Mouse (Mus musculus): ENCODE measurements around the gene Kcne1. TPM values are rescaled to one million over a fixed set of nuclear protein-coding genes. Genes with fewer than 3 reads are reported as not detected.

The Kcne1 gene
- not detected in 2 replicates for polyA plus RNA-seq (2011; ENCODE audit: insufficient read length, low read depth, missing spikeins)

- no peaks in the 10 kb centered on the region for H3K4me1 ChIP-seq (ENCODE audit: control insufficient read depth, insufficient read depth, low read length)
- no peak for TF ChIP-seq POLR2A (IDR thresholded peaks at IDR 0.05; ENCODE audit: low read depth, low read length)
- TF ChIP-seq CTCF (IDR thresholded peaks at IDR 0.05; ENCODE audit: borderline replicate concordance, insufficient read depth, low read length) = no peak
- no peak within 1 kb of the TSS for H3K4me3 ChIP-seq (ENCODE audit: insufficient read depth, low read length)
- no peak within 1 kb of the TSS for H3K27ac ChIP-seq (ENCODE audit: insufficient read depth, low read length)
Observed at GRCm38 (mm10) chr16:92359229-92359628, at the start of gene Kcne1. TSS of gene Kcne1 (minus strand) at chr16:92359468.

GRCm38 (mm10) chr16:92407883-92408282 lies 48.6 kb upstream of the Kcne1 start:
- Histone ChIP-seq H3K27ac (ENCODE audit: insufficient read depth, low read length) (no peak overlapping the region), H3K4me1 (ENCODE audit: control insufficient read depth, insufficient read depth, low read length) (no peaks in the 10 kb centered on the region), H3K4me3 (ENCODE audit: insufficient read depth, low read length) (no peak overlapping the region)
- no peak for TF ChIP-seq CTCF (IDR thresholded peaks at IDR 0.05; ENCODE audit: borderline replicate concordance, insufficient read depth, low read length)
- no peak for TF ChIP-seq POLR2A (IDR thresholded peaks at IDR 0.05; ENCODE audit: low read depth, low read length)

DNA sequence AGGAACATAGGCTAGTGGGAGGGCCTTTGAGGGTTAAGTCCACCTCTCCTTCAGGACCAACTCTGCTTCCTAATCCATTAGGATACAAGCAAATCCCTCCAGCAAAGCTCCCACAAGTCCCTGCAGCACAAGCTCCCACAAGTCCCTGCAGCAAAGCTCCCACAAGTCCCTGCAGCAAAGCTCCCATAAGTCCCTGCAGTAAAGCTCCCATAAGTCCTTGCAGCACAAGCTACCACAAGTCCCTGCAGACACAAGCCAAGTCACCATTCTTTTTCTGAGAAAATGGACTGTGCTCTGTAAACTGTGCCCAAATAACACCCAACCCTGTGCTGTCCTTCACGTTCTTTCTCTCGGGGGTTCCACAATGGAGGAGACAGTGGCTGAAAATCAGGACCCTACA lies 44.9 kb upstream of the Kcne1 start:
- no peak for TF ChIP-seq POLR2A (IDR thresholded peaks at IDR 0.05; ENCODE audit: low read depth, low read length)
- no peak overlapping the region for H3K4me3 ChIP-seq (ENCODE audit: insufficient read depth, low read length)
- peaks cover 7% of the 10 kb centered on the region; the same call in 1 of the 2 replicates for H3K4me1 ChIP-seq (ENCODE audit: control insufficient read depth, insufficient read depth, low read length)
- H3K27ac ChIP-seq (ENCODE audit: insufficient read depth, low read length) = no peak overlapping the region

GRCm38 (mm10) chr16:92403069-92403468 lies 43.8 kb upstream of the Kcne1 start:
- no peak overlapping the region for H3K4me3 ChIP-seq (ENCODE audit: insufficient read depth, low read length)
- TF ChIP-seq POLR2A (IDR thresholded peaks at IDR 0.05; ENCODE audit: low read depth, low read length) = no peak
- no peak for TF ChIP-seq CTCF (IDR thresholded peaks at IDR 0.05; ENCODE audit: borderline replicate concordance, insufficient read depth, low read length)

GRCm38 (mm10) chr16:92402216-92402615 lies 42.9 kb upstream of the Kcne1 start:
- no peak overlapping the region for H3K4me3 ChIP-seq (ENCODE audit: insufficient read depth, low read length)
- no peak overlapping the region for H3K27ac ChIP-seq (ENCODE audit: insufficient read depth, low read length)
- TF ChIP-seq POLR2A (IDR thresholded peaks at IDR 0.05; ENCODE audit: low read depth, low read length) (no peak), CTCF (IDR thresholded peaks at IDR 0.05; ENCODE audit: borderline replicate concordance, insufficient read depth, low read length) (no peak)
- H3K4me1 ChIP-seq (ENCODE audit: control insufficient read depth, insufficient read depth, low read length) = peaks cover 10% of the 10 kb centered on the region

More at GRCm38 (mm10) chr16:92403069-92403468, 43.8 kb upstream of the Kcne1 start:
- Histone ChIP-seq H3K27ac (ENCODE audit: insufficient read depth, low read length) (no peak overlapping the region), H3K4me1 (ENCODE audit: control insufficient read depth, insufficient read depth, low read length) (peaks cover 10% of the 10 kb centered on the region)

GRCm38 (mm10) chr16:92401206-92401605 lies 41.9 kb upstream of the Kcne1 start:
- H3K4me3 ChIP-seq (ENCODE audit: insufficient read depth, low read length) = no peak overlapping the region
- peaks cover 10% of the 10 kb centered on the region for H3K4me1 ChIP-seq (ENCODE audit: control insufficient read depth, insufficient read depth, low read length)
- no peak overlapping the region for H3K27ac ChIP-seq (ENCODE audit: insufficient read depth, low read length)
- TF ChIP-seq CTCF (IDR thresholded peaks at IDR 0.05; ENCODE audit: borderline replicate concordance, insufficient read depth, low read length) (no peak), POLR2A (IDR thresholded peaks at IDR 0.05; ENCODE audit: low read depth, low read length) (no peak)

DNA sequence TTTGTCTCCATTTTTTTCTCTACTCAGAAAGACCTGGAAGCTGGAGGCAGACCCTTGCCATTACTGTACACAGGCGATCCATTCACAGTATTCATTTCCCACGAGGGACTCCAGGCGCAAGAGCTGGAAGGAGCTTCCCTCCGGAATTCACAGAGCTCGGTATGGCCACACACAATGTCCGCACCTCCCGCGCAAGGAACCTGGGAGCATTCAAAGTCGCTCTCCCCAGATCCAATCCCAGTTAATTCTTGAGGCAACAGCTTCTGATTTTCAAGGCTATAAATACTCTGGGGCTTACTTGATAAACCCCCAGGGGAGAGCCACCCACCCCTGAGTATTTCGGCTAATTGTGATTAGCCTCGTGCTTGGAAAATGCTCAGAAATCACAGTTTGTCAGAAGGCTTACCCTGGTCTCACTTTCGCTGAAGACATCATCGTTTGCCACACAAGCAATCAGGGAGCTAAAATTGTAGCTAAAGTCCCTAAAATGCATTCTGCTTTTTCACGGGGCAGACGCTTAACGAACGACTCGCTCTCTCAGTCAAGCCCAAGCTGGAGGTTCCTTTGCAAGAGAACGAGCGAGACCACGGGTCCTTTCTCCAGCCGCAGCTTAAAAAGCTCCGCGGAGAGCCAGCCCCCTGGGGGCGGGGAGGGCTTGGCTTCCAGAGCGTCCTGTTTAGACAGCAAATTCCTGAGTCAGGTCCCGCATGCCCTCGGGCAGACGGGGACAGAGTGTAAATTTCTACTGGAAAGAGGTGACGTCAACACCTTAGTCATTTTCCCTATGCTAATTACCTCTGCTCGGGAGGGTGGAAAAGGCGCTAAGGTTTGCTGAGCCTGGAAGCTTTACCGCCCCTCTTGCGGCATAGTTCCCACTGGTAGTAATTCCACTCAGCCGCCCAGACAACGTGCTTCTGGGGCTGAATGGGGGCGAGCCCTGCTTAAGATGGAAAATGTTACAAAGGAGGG lies 40.5 kb upstream of the Kcne1 start:
- peak overlapping the region; percentile 39 for H3K27ac ChIP-seq (ENCODE audit: insufficient read depth, low read length)
- H3K4me1 ChIP-seq (ENCODE audit: control insufficient read depth, insufficient read depth, low read length) = peaks cover 10% of the 10 kb centered on the region
- H3K4me3 ChIP-seq (ENCODE audit: insufficient read depth, low read length) = peak overlapping the region; percentile 48
- TF ChIP-seq CTCF (IDR thresholded peaks at IDR 0.05; ENCODE audit: borderline replicate concordance, insufficient read depth, low read length) = no peak
- TF ChIP-seq POLR2A (IDR thresholded peaks at IDR 0.05; ENCODE audit: low read depth, low read length) = peak; percentile 74

GRCm38 (mm10) chr16:92398574-92399118 lies 39.4 kb upstream of the Kcne1 start:
- Histone ChIP-seq H3K4me1 (ENCODE audit: control insufficient read depth, insufficient read depth, low read length) (peaks cover 10% of the 10 kb centered on the region), H3K4me3 (ENCODE audit: insufficient read depth, low read length) (no peak overlapping the region), H3K27ac (ENCODE audit: insufficient read depth, low read length) (no peak overlapping the region)
- no peak for TF ChIP-seq POLR2A (IDR thresholded peaks at IDR 0.05; ENCODE audit: low read depth, low read length)

- Histone ChIP-seq H3K4me3 (ENCODE audit: insufficient read depth, low read length) (no peak overlapping the region), H3K4me1 (ENCODE audit: control insufficient read depth, insufficient read depth, low read length) (peaks cover 10% of the 10 kb centered on the region), H3K27ac (ENCODE audit: insufficient read depth, low read length) (no peak overlapping the region)
- TF ChIP-seq CTCF (IDR thresholded peaks at IDR 0.05; ENCODE audit: borderline replicate concordance, insufficient read depth, low read length) = no peak
- TF ChIP-seq POLR2A (IDR thresholded peaks at IDR 0.05; ENCODE audit: low read depth, low read length) = no peak
Observed at GRCm38 (mm10) chr16:92397745-92398573, 38.7 kb upstream of the Kcne1 start.
